Mouse (Mus musculus): Measurements from ENCODE around the gene Tcap. TPM values are rescaled to one million over a fixed set of nuclear protein-coding genes. Genes with fewer than 3 reads are reported as not detected.

The Tcap gene
- polyA plus RNA-seq, 1 experiment from 2014 or later, result 0.44 TPM

- peaks cover 96% of the 10 kb centered on the region for H3K36me3 ChIP-seq (ENCODE audit: control insufficient read depth, insufficient read depth)
- H3K4me1 ChIP-seq (replicated peaks; ENCODE audit: control insufficient read depth, insufficient read depth, low read length), result 0 out of 2 replicates have a peak, but pooled peaks cover 1% of the 10 kb centered on the region
- no peak overlapping the region for H3K4me3 ChIP-seq (ENCODE audit: low read depth, low read length)
- WGBS, result 83% methylated on average over 9 of the region's 9 CpGs
- no peaks in the 10 kb centered on the region for H3K9me3 ChIP-seq (ENCODE audit: control insufficient read depth)
- no peak overlapping the region for H3K9ac ChIP-seq (ENCODE audit: low read depth, low read length)
- no peak overlapping the region for H3K4me2 ChIP-seq (replicated peaks; ENCODE audit: low read depth)
- TF ChIP-seq CTCF (IDR thresholded peaks at IDR 0.05; ENCODE audit: low read depth), result no peak
- H3K27me3 ChIP-seq (replicated peaks; ENCODE audit: control insufficient read depth, insufficient read depth, low read length), result no peaks in the 10 kb centered on the region
- ATAC-seq, result no peak
- H3K27ac ChIP-seq (ENCODE audit: low read depth, low read length), result no peak overlapping the region
Observed at GRCm38 (mm10) chr11:98431743-98432502, 48.3 kb downstream of the Tcap start.

Other genes with a start within 250 kb of the Tcap start
- 7.3 and 7.8 TPM in 2 replicates for gene Fbxl20, start 233.4 kb upstream of the Tcap start, polyA plus RNA-seq (2015; fragmentation: Nextera tagmentation; extraction: Ambion mirVana)
- 25.2 and 25.3 TPM in 2 replicates for gene Med1, start 190.5 kb upstream of the Tcap start, polyA plus RNA-seq (2015; fragmentation: Nextera tagmentation; extraction: Ambion mirVana)
- gene Cdk12, start 180.8 kb upstream of the Tcap start, polyA plus RNA-seq (2015; fragmentation: Nextera tagmentation; extraction: Ambion mirVana), result 4.9 and 6.4 TPM in 2 replicates
- 0.07 TPM in 1 of 2 replicates, not detected in the other for gene Neurod2, start 54.2 kb upstream of the Tcap start, polyA plus RNA-seq (2015; fragmentation: Nextera tagmentation; extraction: Ambion mirVana)
- 99.5 and 102 TPM in 2 replicates for gene Ppp1r1b, start 35.4 kb upstream of the Tcap start, polyA plus RNA-seq (2015; fragmentation: Nextera tagmentation; extraction: Ambion mirVana)
- 29.0 and 30.1 TPM in 2 replicates for gene Stard3, start 25.4 kb upstream of the Tcap start, polyA plus RNA-seq (2015; fragmentation: Nextera tagmentation; extraction: Ambion mirVana)
- gene Pnmt, start 2.6 kb downstream of the Tcap start, polyA plus RNA-seq (2015; fragmentation: Nextera tagmentation; extraction: Ambion mirVana), result not detected in 2 replicates
- gene Pgap3, start 16.7 kb downstream of the Tcap start, polyA plus RNA-seq (2015; fragmentation: Nextera tagmentation; extraction: Ambion mirVana), result 14.7 and 15.1 TPM in 2 replicates
- gene Erbb2, start 28.7 kb downstream of the Tcap start, polyA plus RNA-seq (2015; fragmentation: Nextera tagmentation; extraction: Ambion mirVana), result 19.4 and 20.7 TPM in 2 replicates
- 264 and 265 TPM in 2 replicates for gene Mien1, start 55.2 kb downstream of the Tcap start, polyA plus RNA-seq (2015; fragmentation: Nextera tagmentation; extraction: Ambion mirVana)
- 50.2 and 50.7 TPM in 2 replicates for gene Grb7, start 62.6 kb downstream of the Tcap start, polyA plus RNA-seq (2015; fragmentation: Nextera tagmentation; extraction: Ambion mirVana)
- 0.20 and 0.24 TPM in 2 replicates for gene Ikzf3, start 162.2 kb downstream of the Tcap start, polyA plus RNA-seq (2015; fragmentation: Nextera tagmentation; extraction: Ambion mirVana)
- 3.2 and 4.0 TPM in 2 replicates for gene Zpbp2, start 167.3 kb downstream of the Tcap start, polyA plus RNA-seq (2015; fragmentation: Nextera tagmentation; extraction: Ambion mirVana)
- 139 and 150 TPM in 2 replicates for gene Ormdl3, start 203.6 kb downstream of the Tcap start, polyA plus RNA-seq (2015; fragmentation: Nextera tagmentation; extraction: Ambion mirVana)
- not detected in 2 replicates for gene Lrrc3c, start 214.5 kb downstream of the Tcap start, polyA plus RNA-seq (2015; fragmentation: Nextera tagmentation; extraction: Ambion mirVana)
- gene Gm12355, start 241.8 kb downstream of the Tcap start, polyA plus RNA-seq (2015; fragmentation: Nextera tagmentation; extraction: Ambion mirVana), result 0.56 and 0.58 TPM in 2 replicates
- gene Gsdma3, start 242.5 kb downstream of the Tcap start, polyA plus RNA-seq (2015; fragmentation: Nextera tagmentation; extraction: Ambion mirVana), result not detected in 2 replicates